ENCODE assay signal across 17 mouse cellular contexts in the genomic region with DNA sequence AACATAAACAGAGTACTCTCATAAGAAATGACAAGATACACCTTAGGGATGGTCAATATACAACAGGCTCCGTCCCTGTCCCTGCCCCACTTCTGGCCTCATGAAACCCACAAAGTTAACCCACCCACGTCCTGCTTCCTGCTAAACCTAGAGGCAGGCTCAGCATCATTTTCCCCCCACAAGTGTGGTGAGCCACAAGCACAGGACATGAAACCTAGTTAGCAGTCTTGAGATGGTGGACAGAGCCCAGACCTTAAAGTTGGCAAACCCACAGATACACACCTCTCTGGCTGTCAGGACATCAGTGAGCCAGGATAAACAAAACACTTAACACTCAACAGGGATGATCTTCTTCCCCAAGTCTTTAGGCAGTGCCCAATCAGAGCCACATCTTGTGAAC.
"Had no signal": no experiment of that assay in that cellular context is flagged by ENCODE, and none has a peak within 500 bp of the region (broad histone marks: within the 10 kb centered on the region; RNA-seq: fewer than 3 reads in every experiment).

No protein-coding gene starts in this region.

- H3K36me3 ChIP-seq: limb, embryonic 12.5 days; liver, embryonic 13.5 days; midbrain, embryonic 12.5 days; neural tube, embryonic 12.5 days had no signal

- H3K4me2 ChIP-seq: limb, embryonic 12.5 days; liver, embryonic 13.5 days; midbrain, embryonic 12.5 days; neural tube, embryonic 12.5 days had no signal

- H3K4me3 ChIP-seq: limb, embryonic 12.5 days; liver, embryonic 13.5 days; megakaryocyte, embryonic 14.5 days; midbrain, embryonic 12.5 days; neural tube, embryonic 12.5 days had no signal

- H3K27ac ChIP-seq: kidney, postnatal 0 days; limb, embryonic 12.5 days; liver, embryonic 13.5 days; midbrain, embryonic 12.5 days; neural tube, embryonic 12.5 days had no signal

- H3K4me1 ChIP-seq: limb, embryonic 12.5 days; liver, embryonic 13.5 days; midbrain, embryonic 12.5 days; neural tube, embryonic 12.5 days had no signal

- H3K9ac ChIP-seq: limb, embryonic 12.5 days; liver, embryonic 13.5 days; liver, postnatal 0 days; midbrain, embryonic 12.5 days; neural tube, embryonic 12.5 days had no signal

- H3K9me3 ChIP-seq: limb, embryonic 12.5 days; liver, embryonic 13.5 days; megakaryocyte, embryonic 14.5 days; midbrain, embryonic 12.5 days; neural tube, embryonic 12.5 days had no signal

- DNase-seq: kidney, adult 11 months; kidney, adult 9 months; kidney, postnatal 4 days; layer of hippocampus, postnatal 36 days; liver; liver, embryonic 13.5 days; liver, postnatal 0 days; lung, postnatal 36 days; retina, postnatal 1 day; right cerebral cortex, postnatal 4 days; spleen, adult 18-20 months had no signal

- ATAC-seq: liver, postnatal 0 days; midbrain, embryonic 16.5 days had no signal

- H3K27me3 ChIP-seq: limb, embryonic 12.5 days; liver, embryonic 13.5 days; megakaryocyte, embryonic 14.5 days; midbrain, embryonic 12.5 days; neural tube, embryonic 12.5 days had no signal
